Mouse (Mus musculus): Measurements from ENCODE around the gene Smyd2. TPM values are rescaled to one million over a fixed set of nuclear protein-coding genes. Genes with fewer than 3 reads are reported as not detected.

The Smyd2 gene
- polyA plus RNA-seq, 1 experiment: 46.3 TPM

GRCm38 (mm10) chr1:189867034-189867433 is 55.1 kb downstream of the Smyd2 start:
- Histone ChIP-seq H3K27me3 (replicated peaks; ENCODE audit: control insufficient read depth, insufficient read depth, low read length) (no peaks in the 10 kb centered on the region), H3K4me1 (ENCODE audit: control insufficient read depth, insufficient read depth, low read length) (no peaks in the 10 kb centered on the region), H3K27ac (ENCODE audit: insufficient read depth, low read depth, low read length) (peak overlapping the region; percentile 71), H3K36me3 (ENCODE audit: control insufficient read depth, insufficient read depth, low read length) (no peaks in the 10 kb centered on the region), H3K4me3 (ENCODE audit: insufficient read depth, low read depth, low read length) (peak overlapping the region; percentile 7; the same call in 1 of the 2 replicates)
- no peak for TF ChIP-seq CTCF (conservative IDR thresholded peaks at IDR 0.05; ENCODE audit: insufficient read depth, insufficient read length, low read depth, low read length)
- TF ChIP-seq POLR2A (IDR thresholded peaks at IDR 0.05; ENCODE audit: low read depth, low read length): no peak
- DNase-seq: peak; percentile 34
- WGBS: 38% methylated on average over 5 of the region's 5 CpGs

DNA sequence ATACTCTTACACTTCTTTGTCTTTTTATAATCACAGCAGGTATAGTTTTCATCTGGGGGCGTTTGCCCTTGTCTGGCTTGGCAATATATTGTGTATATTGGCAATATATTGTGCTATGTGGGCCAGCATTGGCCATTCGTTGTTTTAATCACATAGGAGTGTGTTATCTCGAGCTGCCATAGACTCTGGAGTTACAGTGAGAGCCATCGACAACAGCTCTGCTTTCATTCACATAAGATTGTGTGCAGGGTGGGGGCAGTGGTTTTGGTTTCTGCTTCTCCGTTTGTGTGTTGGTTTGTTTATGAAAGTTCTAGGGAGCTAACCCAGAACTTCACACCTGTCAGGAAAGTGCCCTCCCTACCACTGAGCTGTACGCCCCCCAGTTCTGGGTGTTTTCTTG is 55.5 kb downstream of the Smyd2 start:
- H3K36me3 ChIP-seq (ENCODE audit: control insufficient read depth, insufficient read depth, low read length): no peaks in the 10 kb centered on the region
- TF ChIP-seq CTCF (conservative IDR thresholded peaks at IDR 0.05; ENCODE audit: insufficient read depth, insufficient read length, low read depth, low read length) (no peak), POLR2A (IDR thresholded peaks at IDR 0.05; ENCODE audit: low read depth, low read length) (no peak)
- H3K27ac ChIP-seq (ENCODE audit: insufficient read depth, low read depth, low read length): peak overlapping the region; percentile 71
- 73% methylated on average over 6 of the region's 6 CpGs for WGBS
- no peak overlapping the region for H3K4me3 ChIP-seq (ENCODE audit: insufficient read depth, low read depth, low read length)
- no peaks in the 10 kb centered on the region for H3K27me3 ChIP-seq (replicated peaks; ENCODE audit: control insufficient read depth, insufficient read depth, low read length)
- H3K4me1 ChIP-seq (ENCODE audit: control insufficient read depth, insufficient read depth, low read length): no peaks in the 10 kb centered on the region
- DNase-seq: no peak

GRCm38 (mm10) chr1:189864846-189865560 is 57.2 kb downstream of the Smyd2 start:
- Histone ChIP-seq H3K36me3 (ENCODE audit: control insufficient read depth, insufficient read depth, low read length) (no peaks in the 10 kb centered on the region), H3K27me3 (replicated peaks; ENCODE audit: control insufficient read depth, insufficient read depth, low read length) (no peaks in the 10 kb centered on the region), H3K4me1 (ENCODE audit: control insufficient read depth, insufficient read depth, low read length) (no peaks in the 10 kb centered on the region), H3K27ac (ENCODE audit: insufficient read depth, low read depth, low read length) (no peak overlapping the region), H3K4me3 (ENCODE audit: insufficient read depth, low read depth, low read length) (no peak overlapping the region)
- WGBS: 67% methylated on average over 15 of the region's 15 CpGs
- no peak for DNase-seq
- TF ChIP-seq POLR2A (IDR thresholded peaks at IDR 0.05; ENCODE audit: low read depth, low read length) (no peak), CTCF (conservative IDR thresholded peaks at IDR 0.05; ENCODE audit: insufficient read depth, insufficient read length, low read depth, low read length) (no peak)

DNA sequence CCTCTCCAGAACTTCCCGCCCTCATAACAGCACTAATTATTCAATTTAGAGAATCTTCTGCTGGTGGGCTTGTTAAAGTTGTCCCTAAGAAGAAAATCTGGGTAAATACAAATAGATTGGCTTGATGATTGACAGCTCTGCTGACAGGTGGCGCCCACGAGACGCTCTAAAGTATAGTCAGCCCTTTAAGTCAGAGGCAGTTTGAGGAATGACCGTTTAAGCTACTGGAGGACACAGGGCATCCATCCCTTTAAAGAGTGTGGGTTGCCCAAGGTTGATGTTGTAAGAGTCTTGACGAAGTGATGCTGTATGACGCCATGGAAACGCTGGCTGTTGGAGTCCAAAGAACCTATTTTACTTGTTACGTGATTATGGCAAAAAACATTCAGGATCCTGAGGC is 57.9 kb downstream of the Smyd2 start:
- Histone ChIP-seq H3K36me3 (ENCODE audit: control insufficient read depth, insufficient read depth, low read length) (no peaks in the 10 kb centered on the region), H3K27ac (ENCODE audit: insufficient read depth, low read depth, low read length) (no peak overlapping the region), H3K27me3 (replicated peaks; ENCODE audit: control insufficient read depth, insufficient read depth, low read length) (no peaks in the 10 kb centered on the region), H3K4me1 (ENCODE audit: control insufficient read depth, insufficient read depth, low read length) (no peaks in the 10 kb centered on the region), H3K4me3 (ENCODE audit: insufficient read depth, low read depth, low read length) (no peak overlapping the region)
- no peak for TF ChIP-seq CTCF (conservative IDR thresholded peaks at IDR 0.05; ENCODE audit: insufficient read depth, insufficient read length, low read depth, low read length)
- TF ChIP-seq POLR2A (IDR thresholded peaks at IDR 0.05; ENCODE audit: low read depth, low read length): no peak
- DNase-seq: no peak
- 79% methylated on average over 9 of the region's 9 CpGs for WGBS

- no peaks in the 10 kb centered on the region for H3K4me1 ChIP-seq (ENCODE audit: control insufficient read depth, insufficient read depth, low read length)
- H3K27me3 ChIP-seq (replicated peaks; ENCODE audit: control insufficient read depth, insufficient read depth, low read length): no peaks in the 10 kb centered on the region
- TF ChIP-seq CTCF (conservative IDR thresholded peaks at IDR 0.05; ENCODE audit: insufficient read depth, insufficient read length, low read depth, low read length) (no peak), POLR2A (IDR thresholded peaks at IDR 0.05; ENCODE audit: low read depth, low read length) (no peak)
- 92% methylated on average over 3 of the region's 3 CpGs for WGBS
- no peaks in the 10 kb centered on the region for H3K36me3 ChIP-seq (ENCODE audit: control insufficient read depth, insufficient read depth, low read length)
- DNase-seq: no peak
- no peak overlapping the region for H3K27ac ChIP-seq (ENCODE audit: insufficient read depth, low read depth, low read length)
- H3K4me3 ChIP-seq (ENCODE audit: insufficient read depth, low read depth, low read length): no peak overlapping the region
Observed at GRCm38 (mm10) chr1:189863727-189864126, 58.4 kb downstream of the Smyd2 start.

- H3K27me3 ChIP-seq (replicated peaks; ENCODE audit: control insufficient read depth, insufficient read depth, low read length): no peaks in the 10 kb centered on the region
- TF ChIP-seq CTCF (conservative IDR thresholded peaks at IDR 0.05; ENCODE audit: insufficient read depth, insufficient read length, low read depth, low read length): no peak
- TF ChIP-seq POLR2A (IDR thresholded peaks at IDR 0.05; ENCODE audit: low read depth, low read length): no peak
- H3K4me3 ChIP-seq (ENCODE audit: insufficient read depth, low read depth, low read length): no peak overlapping the region
- DNase-seq: no peak
- WGBS: 65% methylated on average over 12 of the region's 12 CpGs
- H3K27ac ChIP-seq (ENCODE audit: insufficient read depth, low read depth, low read length): no peak overlapping the region
- H3K4me1 ChIP-seq (ENCODE audit: control insufficient read depth, insufficient read depth, low read length): no peaks in the 10 kb centered on the region
- no peaks in the 10 kb centered on the region for H3K36me3 ChIP-seq (ENCODE audit: control insufficient read depth, insufficient read depth, low read length)
Observed at GRCm38 (mm10) chr1:189860942-189861315, 61.2 kb downstream of the Smyd2 start.

DNA sequence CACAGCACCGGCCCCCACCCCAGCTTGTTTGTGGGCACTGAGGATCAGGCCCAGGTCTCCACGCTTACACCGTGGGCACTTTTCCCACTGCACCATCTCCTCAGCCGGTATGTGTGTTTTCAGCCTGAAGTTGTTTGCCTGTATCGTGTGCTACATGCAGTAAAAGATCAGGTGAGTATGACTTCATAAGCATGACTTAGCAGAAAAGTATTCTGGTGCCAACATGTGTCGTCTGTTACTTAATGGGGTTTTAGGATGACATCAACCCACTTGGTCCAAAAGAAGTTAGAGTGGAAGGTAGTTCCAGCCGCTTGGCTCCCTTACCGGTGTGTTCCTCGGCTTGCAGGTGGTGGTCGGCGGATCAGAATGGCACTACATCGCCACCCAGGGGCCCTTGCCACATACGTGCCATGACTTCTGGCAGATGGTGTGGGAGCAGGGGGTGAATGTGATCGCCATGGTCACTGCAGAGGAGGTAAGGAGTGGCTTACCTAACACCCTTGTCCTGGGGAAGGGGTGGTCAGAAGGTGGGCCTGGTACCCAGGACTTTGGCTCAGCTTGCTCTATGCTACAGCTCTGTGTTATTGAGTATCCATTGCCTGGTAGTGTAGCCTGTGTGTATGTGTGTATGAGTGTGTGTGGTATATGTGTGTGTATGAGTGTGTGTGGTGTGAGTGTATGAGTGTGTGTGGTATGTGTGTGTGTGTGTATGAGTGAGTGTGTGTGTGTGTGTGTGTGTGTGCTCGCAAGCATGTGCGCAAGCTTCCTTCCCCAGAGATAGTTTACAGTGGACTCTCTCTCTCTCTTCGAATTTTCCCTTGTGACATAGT is 61.8 kb downstream of the Smyd2 start:
- no peak for DNase-seq
- TF ChIP-seq POLR2A (IDR thresholded peaks at IDR 0.05; ENCODE audit: low read depth, low read length): no peak
- no peak; the same call in 1 of the 2 replicates for TF ChIP-seq CTCF (conservative IDR thresholded peaks at IDR 0.05; ENCODE audit: insufficient read depth, insufficient read length, low read depth, low read length)
- WGBS: 79% methylated on average over 17 of the region's 17 CpGs
- no peaks in the 10 kb centered on the region for H3K36me3 ChIP-seq (ENCODE audit: control insufficient read depth, insufficient read depth, low read length)
- H3K4me3 ChIP-seq (ENCODE audit: insufficient read depth, low read depth, low read length): no peak overlapping the region
- H3K4me1 ChIP-seq (ENCODE audit: control insufficient read depth, insufficient read depth, low read length): no peaks in the 10 kb centered on the region
- H3K27ac ChIP-seq (ENCODE audit: insufficient read depth, low read depth, low read length): no peak overlapping the region
- no peaks in the 10 kb centered on the region for H3K27me3 ChIP-seq (replicated peaks; ENCODE audit: control insufficient read depth, insufficient read depth, low read length)
